Mouse (Mus musculus) myocyte (in vitro differentiated cells): ENCODE results near the gene Pipox.

ENCODE experiments used
- CEBPB ChIP-seq: IDR thresholded peaks from 2 replicates; pipeline ENCODE4 v1.6.1; 2011; ENCODE audit warnings: mild to moderate bottlenecking, moderate library complexity; ENCODE audit not compliant: poor library complexity, insufficient read depth, severe bottlenecking
- MYOG ChIP-seq, 3 experiments: IDR thresholded peaks; one replicate each; pipeline ENCODE4 v1.6.1; 2011; ENCODE audit warnings: control low read depth in 2 of 3, low read depth in 2 of 3, mild to moderate bottlenecking in 2 of 3; ENCODE audit not compliant: insufficient read length in 2 of 3, control insufficient read depth in 1 of 3, insufficient read depth in 1 of 3
- POLR2A ChIP-seq: IDR thresholded peaks from one replicate; pipeline ENCODE4 v1.6.1; 2011; ENCODE audit warnings: low read depth, mild to moderate bottlenecking, control low read depth, moderate library complexity; ENCODE audit not compliant: insufficient read length
- REST ChIP-seq: IDR thresholded peaks from one replicate; pipeline ENCODE4 v1.6.1; 2011; ENCODE audit warnings: mild to moderate bottlenecking, control low read depth, moderate library complexity; ENCODE audit not compliant: insufficient read depth, insufficient read length
- TCF12 ChIP-seq: IDR thresholded peaks from one replicate; pipeline ENCODE4 v1.6.1; 2011; ENCODE audit warnings: mild to moderate bottlenecking, control low read depth; ENCODE audit not compliant: poor library complexity, insufficient read depth, severe bottlenecking
- USF1 ChIP-seq: IDR thresholded peaks from one replicate; pipeline ENCODE4 v1.6.1; 2011; ENCODE audit warnings: low read depth, mild to moderate bottlenecking, control low read depth, moderate library complexity

DNA sequence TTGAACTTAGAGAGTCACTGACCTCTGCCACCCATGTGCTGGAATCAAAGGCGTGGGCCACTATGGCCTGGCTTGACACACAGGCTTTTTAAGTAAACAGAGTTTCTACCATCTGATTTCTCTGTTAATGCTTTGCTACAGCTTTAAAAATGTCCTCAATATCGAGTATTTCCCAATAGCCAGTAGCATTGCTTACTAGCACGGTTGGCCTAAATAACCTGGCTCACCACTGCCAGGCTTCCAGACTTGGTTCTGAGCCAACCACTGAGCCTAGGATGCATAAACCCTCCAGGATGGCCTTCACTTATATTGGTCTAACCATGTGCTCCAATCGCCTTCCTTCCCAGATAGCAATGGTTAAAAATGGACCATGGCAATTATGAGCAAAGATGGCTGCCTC lies 6.8 kb upstream of the Pipox start:
- TF ChIP-seq POLR2A (no peak), MYOG (IDR thresholded peaks at IDR 0.05; ENCODE audit: control insufficient read depth in 1 of 3, insufficient read depth in 1 of 3, insufficient read length in 2 of 3, low read depth in 2 of 3) (no peak), CEBPB (no peak), REST (no peak), USF1 (no peak), TCF12 (no peak)
